Mouse (Mus musculus) limb, embryonic 11.5 days (tissue): ENCODE data around the gene Strc. TPM values are rescaled to one million over a fixed set of nuclear protein-coding genes. Genes with fewer than 3 reads are reported as not detected.

ENCODE experiments used
- ATAC-seq: fragments of 200-750 bp; cut with Nextera tagmentation; 2 replicates; pipeline ENCODE4 v1.8.0; 2017; ENCODE audit warnings: low read depth; ENCODE audit not compliant: insufficient number of reproducible peaks, low FRiP score, low TSS enrichment
- DNase-seq: peaks from one replicate; pipeline ENCODE4 v3.0.0-alpha.2; 2015; ENCODE audit warnings: low spot score
- H3K27ac ChIP-seq: fragments of 300-500 bp; sonication (generic); replicated peaks from 2 replicates; pipeline ENCODE4 v1.5.1; 2014; ENCODE audit warnings: low read depth, mild to moderate bottlenecking, low read length
- H3K27me3 ChIP-seq: fragments of 300-500 bp; sonication (generic); 2 replicates; pipeline ENCODE4 v1.6.1; 2014; ENCODE audit warnings: mild to moderate bottlenecking, low read length, mixed read lengths; ENCODE audit not compliant: control insufficient read depth, insufficient read depth
- H3K36me3 ChIP-seq: fragments of 300-500 bp; sonication (generic); 2 replicates; pipeline ENCODE4 v1.6.1; 2014; ENCODE audit warnings: mild to moderate bottlenecking, low read length, moderate library complexity, mixed read lengths; ENCODE audit not compliant: control insufficient read depth, insufficient read depth
- H3K4me1 ChIP-seq: fragments of 300-500 bp; sonication (generic); 2 replicates; pipeline ENCODE4 v1.6.1; 2014; ENCODE audit warnings: low read length, mixed read lengths; ENCODE audit not compliant: control insufficient read depth, insufficient read depth
- H3K4me2 ChIP-seq: fragments of 300-500 bp; sonication (generic); 2 replicates; pipeline ENCODE4 v1.6.1; 2014; ENCODE audit warnings: low read depth, mild to moderate bottlenecking, moderate library complexity; ENCODE audit not compliant: severe bottlenecking
- H3K4me3 ChIP-seq: fragments of 300-500 bp; sonication (generic); 2 replicates; pipeline ENCODE4 v1.5.1; 2014; ENCODE audit warnings: low read depth, low read length
- H3K9ac ChIP-seq: fragments of 300-500 bp; sonication (generic); 2 replicates; pipeline ENCODE4 v1.6.1; 2014; ENCODE audit warnings: mild to moderate bottlenecking, low read length
- H3K9me3 ChIP-seq: fragments of 300-500 bp; sonication (generic); 2 replicates; pipeline ENCODE4 v1.6.1; 2016; ENCODE audit warnings: low read length; ENCODE audit not compliant: control insufficient read depth
- WGBS: fragments of 180-500 bp; shearing (Covaris S2); extraction: QIAGEN DNeasy Blood & Tissue Kit; methylation state at CpG from one replicate; pipeline ENCODE4 v1.1.7; 2014; 5-methylcytosine and 5-hydroxymethylcytosine counted together
- polyA plus RNA-seq: library from polyadenylated mRNA; unstranded; fragments of >200 nt; fragmentation: Nextera tagmentation; extraction: Ambion mirVana; gene quantifications from 2 replicates; pipeline ENCODE4 v1.2.1, GENCODE M21; 2014

Gene Strc
- polyA plus RNA-seq, 1 experiment from 2014 or later, result not detected

DNA sequence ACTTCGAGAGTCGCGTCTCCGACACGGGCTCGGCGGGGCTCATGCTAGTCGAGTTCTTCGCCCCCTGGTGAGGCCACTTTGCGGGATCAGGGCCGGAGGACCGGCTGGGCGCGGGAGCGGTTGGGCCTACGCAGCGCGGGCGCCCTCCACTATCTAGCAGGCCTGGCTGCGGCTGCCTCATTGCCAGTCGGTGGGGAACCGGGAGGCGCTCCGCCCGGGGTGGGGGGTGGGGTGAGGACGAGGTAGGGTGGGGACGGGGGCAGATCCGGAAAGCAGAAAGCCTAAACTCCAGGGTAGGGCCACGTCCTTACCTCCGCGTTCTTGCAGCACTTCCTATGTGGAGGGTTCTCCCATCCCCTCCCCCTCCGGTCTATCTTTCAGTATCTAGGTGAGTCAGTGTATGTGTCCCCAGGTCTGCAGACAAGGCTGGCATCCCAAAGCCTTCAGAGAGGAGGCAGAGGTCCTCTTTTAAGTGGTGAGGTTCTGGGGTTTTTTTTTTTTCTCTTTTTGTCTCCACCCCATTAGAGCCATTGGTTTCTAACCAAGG, 27.2 kb upstream of the Strc start:
- H3K27me3 ChIP-seq, result no peaks in the 10 kb centered on the region
- peak overlapping the region; percentile 100 for H3K4me3 ChIP-seq
- peak; percentile 35 for ATAC-seq
- H3K4me2 ChIP-seq, result peak overlapping the region; percentile 64
- under 1% methylated on average over 29 of the region's 32 CpGs for WGBS
- H3K9ac ChIP-seq, result peak overlapping the region; percentile 100
- DNase-seq, result peak; percentile 63
- no peaks in the 10 kb centered on the region for H3K9me3 ChIP-seq
- peaks cover 6% of the 10 kb centered on the region; the same call in 1 of the 2 replicates for H3K4me1 ChIP-seq
- peak overlapping the region; percentile 95 for H3K27ac ChIP-seq
- peaks cover 5% of the 10 kb centered on the region; the same call in 1 of the 2 replicates for H3K36me3 ChIP-seq

- Histone ChIP-seq H3K4me2 (peak within 1 kb of the TSS; percentile 64), H3K9me3 (no peaks in the 10 kb centered on the region), H3K27ac (peak within 1 kb of the TSS; percentile 96), H3K9ac (peak within 1 kb of the TSS; percentile 100), H3K4me3 (peak within 1 kb of the TSS; percentile 100), H3K4me1 (peaks cover 6% of the 10 kb centered on the region; the same call in 1 of the 2 replicates), H3K36me3 (peaks cover 3% of the 10 kb centered on the region; the same call in 1 of the 2 replicates), H3K27me3 (no peaks in the 10 kb centered on the region)
- WGBS, result under 1% methylated on average over 64 of the region's 68 CpGs
- peak; percentile 96 for DNase-seq
- ATAC-seq, result peak; percentile 98
Observed at GRCm38 (mm10) chr2:121413387-121414042, 26.5 kb upstream of the Strc start, which contains the start of the genes Pdia3 and Catsper2. TSS of gene Pdia3 (plus strand) at chr2:121413775. TSS of gene Catsper2 (minus strand) at chr2:121413792.

- Histone ChIP-seq H3K4me2 (peak overlapping the region; percentile 60), H3K27me3 (no peaks in the 10 kb centered on the region), H3K27ac (peak overlapping the region; percentile 96), H3K9ac (peak overlapping the region; percentile 100), H3K4me3 (peak overlapping the region; percentile 100), H3K36me3 (no peaks in the 10 kb centered on the region), H3K4me1 (peaks cover 6% of the 10 kb centered on the region; the same call in 1 of the 2 replicates), H3K9me3 (no peaks in the 10 kb centered on the region)
- DNase-seq (no peak), ATAC-seq (peak; percentile 14; the same call in 1 of the 2 replicates)
- 13% methylated on average over 4 of the region's 4 CpGs for WGBS
Observed at GRCm38 (mm10) chr2:121412843-121413386, 25.9 kb upstream of the Strc start.

DNA sequence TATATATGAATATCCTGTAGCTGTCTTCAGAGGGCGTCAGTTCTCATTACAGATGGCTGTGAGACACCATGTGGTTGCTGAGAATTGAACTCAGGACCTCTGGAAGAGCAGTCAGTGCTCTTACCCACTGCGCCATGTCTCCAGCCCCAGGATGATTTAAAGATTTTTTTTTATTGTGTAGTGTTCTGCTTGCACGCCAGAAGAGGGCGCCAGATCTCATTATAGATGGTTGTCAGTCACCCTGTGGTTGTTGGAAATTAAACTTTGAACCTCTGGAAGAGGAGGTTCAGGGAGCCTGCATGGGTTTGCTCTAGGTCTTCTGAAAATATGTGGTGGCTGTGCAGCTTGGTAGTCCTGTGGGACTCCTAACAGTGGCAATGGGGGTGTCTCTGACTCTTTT, 21.2 kb upstream of the Strc start:
- H3K9me3 ChIP-seq, result no peaks in the 10 kb centered on the region
- no peaks in the 10 kb centered on the region for H3K27me3 ChIP-seq
- DNase-seq, result peak; percentile 62
- H3K4me1 ChIP-seq, result no peaks in the 10 kb centered on the region
- WGBS, result 34% methylated on average over 4 of the region's 4 CpGs
- H3K4me3 ChIP-seq, result no peak overlapping the region
- H3K27ac ChIP-seq, result no peak overlapping the region
- no peak overlapping the region for H3K4me2 ChIP-seq
- H3K9ac ChIP-seq, result no peak overlapping the region
- ATAC-seq, result no peak
- no peaks in the 10 kb centered on the region for H3K36me3 ChIP-seq

DNA sequence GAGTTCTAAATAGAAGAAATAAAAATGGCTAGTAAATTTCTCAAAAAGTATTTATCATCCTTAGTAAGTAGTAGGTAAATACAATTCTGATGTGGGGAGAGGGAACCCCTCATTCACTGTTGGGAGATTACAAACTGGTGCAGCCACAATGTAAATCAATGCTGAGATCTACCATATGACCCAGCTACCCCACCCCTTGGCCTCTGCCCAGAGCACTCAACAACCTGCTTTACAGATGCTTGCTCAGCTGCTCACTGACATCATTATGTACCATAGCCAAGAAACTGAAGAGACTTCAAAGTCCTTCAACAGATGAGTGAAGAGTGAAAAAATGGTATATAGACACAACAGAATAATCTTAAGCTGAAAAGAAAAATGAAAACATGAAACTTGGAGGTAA, 16.3 kb upstream of the Strc start:
- no peak for ATAC-seq
- H3K27me3 ChIP-seq, result no peaks in the 10 kb centered on the region
- no peaks in the 10 kb centered on the region for H3K36me3 ChIP-seq
- no peaks in the 10 kb centered on the region for H3K4me1 ChIP-seq
- no peak overlapping the region for H3K4me2 ChIP-seq
- no peaks in the 10 kb centered on the region for H3K9me3 ChIP-seq
- DNase-seq, result no peak
- no peak overlapping the region for H3K27ac ChIP-seq
- no peak overlapping the region for H3K9ac ChIP-seq
- no peak overlapping the region for H3K4me3 ChIP-seq

DNA sequence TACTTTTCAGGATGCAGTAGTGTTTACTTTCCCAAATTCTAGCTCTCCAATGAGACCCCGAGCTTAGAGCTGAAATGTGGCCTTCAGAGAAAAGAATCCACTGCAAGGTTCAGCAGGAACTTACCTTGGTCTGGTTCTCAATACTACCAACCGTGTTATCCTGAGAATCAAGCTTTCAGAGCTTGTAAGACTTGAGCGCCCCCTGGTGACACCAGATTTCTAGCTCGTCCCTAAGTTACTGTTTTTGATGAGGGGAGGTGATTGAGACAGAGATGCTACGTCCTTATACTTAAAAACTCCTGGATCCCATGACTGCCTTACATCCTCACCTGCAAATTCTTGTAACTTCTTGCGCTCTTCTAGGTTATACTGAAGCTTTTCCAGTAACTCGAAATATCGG, 9.7 kb upstream of the Strc start:
- ATAC-seq (no peak), DNase-seq (peak; percentile 89)
- H3K27ac ChIP-seq, result no peak overlapping the region
- no peaks in the 10 kb centered on the region for H3K36me3 ChIP-seq
- H3K4me2 ChIP-seq, result no peak overlapping the region
- 12% methylated on average over 8 of the region's 8 CpGs for WGBS
- no peaks in the 10 kb centered on the region for H3K9me3 ChIP-seq
- H3K9ac ChIP-seq, result no peak overlapping the region
- no peak overlapping the region for H3K4me3 ChIP-seq
- no peaks in the 10 kb centered on the region for H3K4me1 ChIP-seq
- H3K27me3 ChIP-seq, result no peaks in the 10 kb centered on the region

- H3K4me1 ChIP-seq, result no peaks in the 10 kb centered on the region
- no peaks in the 10 kb centered on the region for H3K9me3 ChIP-seq
- ATAC-seq, result no peak
- H3K9ac ChIP-seq, result no peak overlapping the region
- H3K27ac ChIP-seq, result no peak overlapping the region
- H3K36me3 ChIP-seq, result no peaks in the 10 kb centered on the region
- DNase-seq, result no peak
- H3K4me3 ChIP-seq, result no peak overlapping the region
- H3K4me2 ChIP-seq, result no peak overlapping the region
- 50% methylated on average over 2 of the region's 2 CpGs for WGBS
- H3K27me3 ChIP-seq, result no peaks in the 10 kb centered on the region
Observed at GRCm38 (mm10) chr2:121374766-121375165, 12.2 kb downstream of the Strc start.

DNA sequence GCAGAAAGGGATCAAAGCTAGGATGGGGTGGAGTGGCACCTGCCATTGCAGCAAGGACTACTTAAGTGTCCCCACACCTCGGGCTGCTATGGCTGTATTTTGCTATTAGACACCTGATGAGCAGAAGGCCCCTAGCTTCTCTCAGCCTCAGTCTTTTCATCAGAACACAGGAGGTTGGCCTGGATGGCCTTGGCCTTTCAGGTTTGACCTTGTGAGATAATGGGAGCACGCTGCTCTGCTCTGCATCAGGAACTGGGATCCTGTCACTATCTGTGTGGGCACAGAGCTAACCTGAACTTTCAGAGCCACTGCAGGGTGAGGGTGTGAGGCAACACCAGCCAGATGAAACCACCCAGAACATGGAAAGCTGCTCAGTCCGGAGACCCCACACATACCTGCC, 14.7 kb downstream of the Strc start:
- Histone ChIP-seq H3K27me3 (no peaks in the 10 kb centered on the region), H3K4me2 (no peak overlapping the region), H3K9me3 (no peaks in the 10 kb centered on the region), H3K36me3 (no peaks in the 10 kb centered on the region), H3K27ac (no peak overlapping the region), H3K4me3 (no peak overlapping the region), H3K4me1 (no peaks in the 10 kb centered on the region), H3K9ac (no peak overlapping the region)
- DNase-seq (no peak), ATAC-seq (no peak)
- 83% methylated on average over 3 of the region's 3 CpGs for WGBS
